Mouse (Mus musculus): ENCODE results near the gene Zcchc12. TPM values are rescaled to one million over a fixed set of nuclear protein-coding genes. Genes with fewer than 3 reads are reported as not detected.

Gene Zcchc12
- polyA plus RNA-seq, 1 experiment from 2014 or later, result 29.0 TPM

Other genes with a start within 250 kb of the Zcchc12 start
- 4.2 and 4.4 TPM in 2 replicates for gene Il13ra1, start 83.8 kb upstream of the Zcchc12 start, polyA plus RNA-seq (2014; fragmentation: Nextera tagmentation; extraction: Ambion mirVana)
- 1.2 and 1.3 TPM in 2 replicates for gene Lonrf3, start 132.4 kb downstream of the Zcchc12 start, polyA plus RNA-seq (2014; fragmentation: Nextera tagmentation; extraction: Ambion mirVana)
- gene Gm6268, start 205.4 kb downstream of the Zcchc12 start, polyA plus RNA-seq (2014; fragmentation: Nextera tagmentation; extraction: Ambion mirVana), result not detected in 2 replicates

Measured in hindbrain, embryonic 11.5 days (tissue).